Mouse (Mus musculus) CH12.LX (cell line): ENCODE measurements at regions not wholly inside any gene's neighbourhood (a gene's known extent, or its start where the extent isn't known, plus 50 kb on each side); places are given as distances from the start of the nearest gene placed in this dataset.

Source experiments
- DNase-seq: peaks from one replicate; pipeline ENCODE4 v3.0.0-alpha.2; 2013; ENCODE audit errors: extremely low read depth
- H3K27ac ChIP-seq: 2 replicates; pipeline ENCODE4 v1.5.1; 2012; ENCODE audit warnings: low read depth, mild to moderate bottlenecking, control low read depth, moderate library complexity; ENCODE audit not compliant: insufficient read depth
- H3K27me3 ChIP-seq: replicated peaks from 2 replicates; pipeline ENCODE3; 2012; ENCODE audit warnings: inconsistent platforms
- H3K36me3 ChIP-seq, 2 experiments: replicated peaks in 1 of 2; 2 replicates each; pipeline versions ENCODE3 to v1.6.1; 2012; ENCODE audit warnings: inconsistent platforms in 1 of 2, low read length in 1 of 2, mild to moderate bottlenecking in 1 of 2, mixed read lengths in 1 of 2, moderate library complexity in 1 of 2; ENCODE audit not compliant: control insufficient read depth in 1 of 2, insufficient read depth in 1 of 2
- H3K4me1 ChIP-seq, 2 experiments: 2 replicates each; pipeline ENCODE4 v1.6.1; 2012; ENCODE audit warnings: inconsistent platforms in 1 of 2, moderate library complexity in 1 of 2; ENCODE audit not compliant: insufficient read depth in 2 of 2, control insufficient read depth in 1 of 2
- H3K4me2 ChIP-seq: 2 replicates; pipeline ENCODE4 v1.6.1; 2012; ENCODE audit warnings: low read depth, mild to moderate bottlenecking, control low read depth; ENCODE audit not compliant: poor library complexity, insufficient read depth, severe bottlenecking
- H3K4me3 ChIP-seq, 3 experiments: fragments of 150-350 bp in 1 of 3; sonication (generic) in 1 of 3; replicated peaks in 1 of 3; 2 replicates each; pipeline versions ENCODE3 to v1.5.1; 2011 to 2012; ENCODE audit warnings: low read depth in 2 of 3, low read length in 2 of 3, mild to moderate bottlenecking in 2 of 3, moderate library complexity in 2 of 3, control low read depth in 1 of 3, improper control_type of control experiment in 1 of 3, inconsistent platforms in 1 of 3, mixed read lengths in 1 of 3; ENCODE audit not compliant: poor library complexity in 1 of 3
- H3K79me2 ChIP-seq: replicated peaks from 2 replicates; pipeline ENCODE4 v1.6.1; 2012; ENCODE audit warnings: mild to moderate bottlenecking, moderate library complexity; ENCODE audit not compliant: control insufficient read depth, poor library complexity, insufficient read depth, severe bottlenecking; ENCODE audit errors: extremely low read depth
- H3K9ac ChIP-seq: 2 replicates; pipeline ENCODE4 v1.6.1; 2012; ENCODE audit warnings: low read depth, mild to moderate bottlenecking, control low read depth, moderate library complexity; ENCODE audit not compliant: insufficient read depth
- H3K9me3 ChIP-seq: replicated peaks from 2 replicates; pipeline ENCODE3; 2012; ENCODE audit warnings: low read length, inconsistent platforms, mixed read lengths
- BHLHE40 ChIP-seq: IDR thresholded peaks from 2 replicates; pipeline ENCODE4 v1.6.1; 2011; ENCODE audit warnings: mild to moderate bottlenecking, low read depth, low read length, improper control_type of control experiment
- CHD1 ChIP-seq: IDR thresholded peaks from 2 replicates; pipeline ENCODE4 v1.6.1; 2012; ENCODE audit warnings: low read depth, low read length, improper control_type of control experiment, inconsistent platforms
- ELF1 ChIP-seq: IDR thresholded peaks from 2 replicates; pipeline ENCODE4 v1.6.1; 2014; ENCODE audit warnings: low read depth, mild to moderate bottlenecking, inconsistent platforms, low read length, improper control_type of control experiment
- ETS1 ChIP-seq: conservative IDR thresholded peaks from 2 replicates; pipeline ENCODE4 v1.6.1; 2012; ENCODE audit warnings: low read depth, mild to moderate bottlenecking, inconsistent platforms, low read length, improper control_type of control experiment, moderate library complexity
- GABPA ChIP-seq: IDR thresholded peaks from 2 replicates; pipeline ENCODE4 v1.6.1; 2012; ENCODE audit warnings: low read depth, low read length, improper control_type of control experiment, inconsistent platforms; ENCODE audit not compliant: insufficient replicate concordance
- JUN ChIP-seq: IDR thresholded peaks from 2 replicates; pipeline ENCODE4 v1.6.1; 2011; ENCODE audit warnings: low read depth, mild to moderate bottlenecking, low read length, improper control_type of control experiment, moderate library complexity; ENCODE audit not compliant: insufficient read depth
- KAT2A ChIP-seq: IDR thresholded peaks from 2 replicates; pipeline ENCODE4 v1.6.1; 2012; ENCODE audit warnings: low read length, improper control_type of control experiment, inconsistent platforms; ENCODE audit not compliant: insufficient replicate concordance
- MAX ChIP-seq: IDR thresholded peaks from 2 replicates; pipeline ENCODE4 v1.6.1; 2011; ENCODE audit warnings: low read length, improper control_type of control experiment
- MYC ChIP-seq: IDR thresholded peaks from 2 replicates; pipeline ENCODE4 v1.6.1; 2011; ENCODE audit warnings: low read depth, mild to moderate bottlenecking, improper control_type of control experiment, low read length
- PAX5 ChIP-seq: IDR thresholded peaks from 2 replicates; pipeline ENCODE4 v1.6.1; 2012; ENCODE audit warnings: low read length, inconsistent platforms, mixed read lengths
- RAD21 ChIP-seq: IDR thresholded peaks from 2 replicates; pipeline ENCODE4 v1.6.1; 2011; ENCODE audit warnings: low read depth, mild to moderate bottlenecking, low read length, improper control_type of control experiment, moderate library complexity
- SMC3 ChIP-seq: IDR thresholded peaks from 2 replicates; pipeline ENCODE4 v1.6.1; 2011; ENCODE audit warnings: low read depth, low read length, improper control_type of control experiment
- TCF12 ChIP-seq: IDR thresholded peaks from 2 replicates; pipeline ENCODE4 v1.6.1; 2014; ENCODE audit warnings: low read depth, mild to moderate bottlenecking, inconsistent platforms, low read length, improper control_type of control experiment
- USF2 ChIP-seq: conservative IDR thresholded peaks from 2 replicates; pipeline ENCODE4 v1.6.1; 2011; ENCODE audit warnings: low read depth, low read length, improper control_type of control experiment
- ZMIZ1 ChIP-seq: IDR thresholded peaks from 2 replicates; pipeline ENCODE4 v1.6.1; 2012; ENCODE audit warnings: low read depth, mild to moderate bottlenecking, inconsistent platforms, low read length, improper control_type of control experiment
- dilution Hi-C: fragments of 300-500 bp; cut with MboI; formaldehyde crosslinking; loops from 2 replicates; pipeline ENCODE4 v1.14.3; 2020; ENCODE audit warnings: low sequenced_read_pairs; ENCODE audit not compliant: extremely low pct_unique_long_range_greater_than_20kb, extremely low pct_ligation_motif_present
- in situ Hi-C: fragments of 300-500 bp; cut with MboI; formaldehyde crosslinking; loops from 3 replicates; pipeline ENCODE4 v1.14.3; 2019; ENCODE audit warnings: low sequenced_read_pairs, low pct_ligation_motif_present, low pct_unique_long_range_greater_than_20kb, mixed read lengths

DNA sequence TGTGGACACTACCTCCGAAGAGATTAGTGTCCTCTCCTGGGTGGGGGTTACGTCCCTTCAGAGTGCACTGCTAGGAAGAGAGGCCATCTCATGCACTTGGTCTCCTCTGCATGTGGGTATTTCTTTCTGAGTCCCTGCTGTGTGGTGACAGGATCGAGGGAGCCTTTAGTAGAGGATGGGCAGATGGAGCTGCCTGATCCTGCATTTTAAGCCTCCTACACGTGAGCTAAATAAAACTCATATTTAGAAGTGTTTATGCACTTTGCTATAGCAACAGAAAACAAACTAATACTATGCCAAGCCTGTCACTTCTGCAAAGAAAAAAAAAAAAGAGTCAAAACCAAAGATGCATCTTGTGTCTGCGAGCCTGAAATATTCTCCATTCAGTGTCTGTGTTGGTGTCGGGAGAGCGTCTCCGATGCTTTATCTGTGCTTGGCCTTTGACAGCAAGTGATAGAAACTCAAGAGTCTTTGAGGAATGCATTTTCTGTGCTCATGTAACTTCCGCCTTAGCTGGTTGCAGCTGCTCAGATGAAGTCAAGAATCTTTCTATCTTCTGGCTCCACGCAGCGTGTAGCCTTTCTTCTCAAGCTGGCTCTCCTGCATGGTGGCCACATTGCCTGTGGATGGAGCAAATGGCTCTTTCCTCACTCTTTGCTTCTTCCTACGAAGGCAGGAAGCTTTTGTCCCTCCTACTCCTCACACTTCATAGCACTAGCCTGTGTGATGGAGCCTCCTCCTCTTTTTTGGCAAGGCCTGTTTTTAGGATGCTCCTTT is 134.8 kb downstream of the Ppp4r2 start:
- TF ChIP-seq BHLHE40 (no peak), RAD21 (no peak), MYC (no peak), ZMIZ1 (no peak), GABPA (no peak), ELF1 (no peak), SMC3 (no peak), ETS1 (no peak), CHD1 (no peak), USF2 (no peak), PAX5 (no peak), TCF12 (no peak), JUN (no peak)
- peaks cover 49% of the 10 kb centered on the region for H3K27me3 ChIP-seq
- H3K27ac ChIP-seq = no peak overlapping the region
- in situ Hi-C loops = no loop called here
- H3K4me2 ChIP-seq = no peak overlapping the region
- H3K79me2 ChIP-seq = no peaks in the 10 kb centered on the region
- no peaks in the 10 kb centered on the region for H3K36me3 ChIP-seq
- no peaks in the 10 kb centered on the region for H3K4me1 ChIP-seq
- no peak overlapping the region for H3K9ac ChIP-seq
- no peaks in the 10 kb centered on the region for H3K9me3 ChIP-seq
- dilution Hi-C loops = no loop called here
- H3K4me3 ChIP-seq = no peak overlapping the region
- DNase-seq = no peak

GRCm38 (mm10) chr6:100968960-100969359 is 135.5 kb downstream of the Ppp4r2 start:
- no peaks in the 10 kb centered on the region for H3K9me3 ChIP-seq
- no peak overlapping the region for H3K9ac ChIP-seq
- H3K27ac ChIP-seq = no peak overlapping the region
- dilution Hi-C loops (no loop called here), in situ Hi-C loops (no loop called here)
- no peaks in the 10 kb centered on the region for H3K4me1 ChIP-seq
- H3K36me3 ChIP-seq = no peaks in the 10 kb centered on the region
- no peak overlapping the region for H3K4me3 ChIP-seq
- no peak for TF ChIP-seq KAT2A
- TF ChIP-seq MAX = no peak
- no peak overlapping the region for H3K4me2 ChIP-seq
- DNase-seq = no peak
- H3K79me2 ChIP-seq = no peaks in the 10 kb centered on the region
- H3K27me3 ChIP-seq = peaks cover 51% of the 10 kb centered on the region
